Mouse (Mus musculus): ENCODE data around the gene Phlda3. TPM values are rescaled to one million over a fixed set of nuclear protein-coding genes. Genes with fewer than 3 reads are reported as not detected.
A peak's percentile ranks its signal among the peaks of the same experiment; 100 is the strongest.

Gene Phlda3
- polyA plus RNA-seq, 1 experiment from 2014 or later, result 85.6 TPM

DNA sequence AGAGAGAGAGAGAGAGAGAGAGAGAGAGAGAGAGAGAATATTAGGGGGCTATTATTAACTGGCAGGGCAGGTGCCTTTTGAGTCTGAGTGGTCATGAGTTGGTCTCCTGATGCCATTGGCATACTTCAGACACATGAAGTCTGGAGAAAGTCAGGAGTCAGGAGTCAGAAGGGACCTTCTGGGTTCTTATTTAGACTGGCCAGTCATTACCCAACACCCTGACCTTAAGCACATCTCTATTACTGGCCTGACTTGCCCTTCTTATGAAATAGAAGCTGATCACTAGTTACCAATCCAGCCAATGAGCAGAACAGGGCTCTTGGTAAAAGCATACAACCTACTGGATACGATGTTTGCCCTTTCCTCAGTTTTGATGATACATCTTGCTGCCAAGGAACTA is 11.1 kb downstream of the Phlda3 start:
- Histone ChIP-seq H3K4me2 (replicated peaks; ENCODE audit: low read depth, low read length) (no peak overlapping the region), H3K4me3 (ENCODE audit: low read length) (no peak overlapping the region), H3K27me3 (ENCODE audit: control insufficient read depth, insufficient read depth, low read length) (no peaks in the 10 kb centered on the region), H3K27ac (ENCODE audit: low read depth, low read length) (no peak overlapping the region), H3K9ac (ENCODE audit: low read depth, low read length) (no peak overlapping the region), H3K9me3 (ENCODE audit: control insufficient read depth, low read length) (no peaks in the 10 kb centered on the region), H3K4me1 (ENCODE audit: control insufficient read depth, insufficient read depth, low read length) (peaks cover 36% of the 10 kb centered on the region), H3K36me3 (ENCODE audit: control insufficient read depth, insufficient read depth, low read length) (no peaks in the 10 kb centered on the region)
- ATAC-seq (ENCODE audit: low FRiP score, low TSS enrichment), result no peak
- WGBS, result 88% methylated on average over 1 of the region's 1 CpGs

DNA sequence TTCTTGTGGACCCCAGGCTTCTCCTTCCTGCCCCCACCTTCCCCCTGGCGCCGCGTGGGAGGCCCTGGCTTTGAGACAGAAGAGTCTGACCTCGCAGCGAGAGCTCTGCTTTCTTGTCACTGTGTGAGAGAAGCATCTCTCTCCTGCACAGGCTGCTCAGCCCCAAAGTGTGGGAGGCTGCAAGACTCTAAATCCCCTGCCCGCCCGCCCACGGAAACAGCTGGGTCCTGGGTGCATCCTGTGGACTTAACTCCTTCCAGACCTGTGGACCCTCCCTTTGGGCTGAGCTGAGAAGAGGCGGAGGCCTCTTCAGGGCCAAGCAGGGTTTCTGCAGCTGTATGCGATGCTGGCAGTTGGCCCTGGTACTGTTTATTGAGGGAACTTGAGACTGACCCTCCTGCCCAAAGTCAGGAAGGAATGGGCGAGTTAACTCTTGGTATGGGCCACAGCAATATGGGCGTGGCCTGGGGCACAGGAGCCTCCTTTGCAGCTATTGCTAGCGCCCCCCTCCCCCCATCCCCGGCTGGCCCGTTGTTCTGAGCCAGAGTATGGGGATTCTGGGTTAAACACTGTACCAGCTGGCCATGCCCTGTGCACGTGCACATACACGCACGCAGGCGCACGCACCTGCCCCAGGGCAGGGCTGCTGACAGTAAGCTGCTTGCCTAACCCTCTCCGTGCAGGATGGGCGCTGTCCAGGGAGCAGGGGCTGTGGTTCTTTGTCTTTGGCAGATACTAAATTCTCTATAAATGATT is 13.0 kb downstream of the Phlda3 start, which contains the start of gene Tnni1:
Tnni1 (plus strand) TSS at position 655 of the 756 bp plus-strand sequence.
- Histone ChIP-seq H3K4me1 (ENCODE audit: control insufficient read depth, insufficient read depth, low read length) (peaks cover 36% of the 10 kb centered on the region), H3K4me3 (ENCODE audit: low read length) (no peak within 1 kb of the TSS), H3K27ac (ENCODE audit: low read depth, low read length) (peak within 1 kb of the TSS; percentile 79), H3K27me3 (ENCODE audit: control insufficient read depth, insufficient read depth, low read length) (no peaks in the 10 kb centered on the region), H3K9me3 (ENCODE audit: control insufficient read depth, low read length) (no peaks in the 10 kb centered on the region), H3K4me2 (replicated peaks; ENCODE audit: low read depth, low read length) (peak within 1 kb of the TSS; percentile 20), H3K36me3 (ENCODE audit: control insufficient read depth, insufficient read depth, low read length) (no peaks in the 10 kb centered on the region), H3K9ac (ENCODE audit: low read depth, low read length) (peak within 1 kb of the TSS; percentile 32)
- 14% methylated on average over 22 of the region's 22 CpGs for WGBS
- ATAC-seq (ENCODE audit: low FRiP score, low TSS enrichment), result peak; percentile 91

DNA sequence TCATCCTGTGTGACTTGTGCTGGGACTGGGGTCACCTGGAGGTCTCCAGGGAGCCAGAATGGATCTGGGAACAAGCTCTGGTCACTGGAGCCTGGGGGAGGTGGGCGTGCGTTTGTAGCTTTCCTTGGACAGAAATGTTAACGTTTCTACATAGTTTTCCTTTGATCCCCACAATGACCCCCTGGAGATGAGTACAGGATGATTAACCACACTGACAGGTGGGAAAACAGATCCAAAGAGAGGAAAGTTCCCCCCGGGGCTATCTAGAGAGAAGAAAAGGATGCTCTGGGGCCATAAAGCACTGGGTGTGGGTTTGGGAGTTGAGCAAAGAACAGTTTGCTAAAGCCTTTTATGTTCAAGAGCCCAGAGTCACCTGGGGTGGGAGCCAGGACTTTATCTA is 14.7 kb downstream of the Phlda3 start:
- 18% methylated on average over 4 of the region's 4 CpGs for WGBS
- Histone ChIP-seq H3K36me3 (ENCODE audit: control insufficient read depth, insufficient read depth, low read length) (no peaks in the 10 kb centered on the region), H3K27me3 (ENCODE audit: control insufficient read depth, insufficient read depth, low read length) (no peaks in the 10 kb centered on the region), H3K4me3 (ENCODE audit: low read length) (no peak overlapping the region), H3K4me2 (replicated peaks; ENCODE audit: low read depth, low read length) (no peak overlapping the region), H3K9ac (ENCODE audit: low read depth, low read length) (no peak overlapping the region), H3K27ac (ENCODE audit: low read depth, low read length) (0 out of 2 replicates have a peak overlapping the region, but pooled peaks have one; percentile 38), H3K4me1 (ENCODE audit: control insufficient read depth, insufficient read depth, low read length) (peaks cover 36% of the 10 kb centered on the region), H3K9me3 (ENCODE audit: control insufficient read depth, low read length) (no peaks in the 10 kb centered on the region)
- no peak for ATAC-seq (ENCODE audit: low FRiP score, low TSS enrichment)

DNA sequence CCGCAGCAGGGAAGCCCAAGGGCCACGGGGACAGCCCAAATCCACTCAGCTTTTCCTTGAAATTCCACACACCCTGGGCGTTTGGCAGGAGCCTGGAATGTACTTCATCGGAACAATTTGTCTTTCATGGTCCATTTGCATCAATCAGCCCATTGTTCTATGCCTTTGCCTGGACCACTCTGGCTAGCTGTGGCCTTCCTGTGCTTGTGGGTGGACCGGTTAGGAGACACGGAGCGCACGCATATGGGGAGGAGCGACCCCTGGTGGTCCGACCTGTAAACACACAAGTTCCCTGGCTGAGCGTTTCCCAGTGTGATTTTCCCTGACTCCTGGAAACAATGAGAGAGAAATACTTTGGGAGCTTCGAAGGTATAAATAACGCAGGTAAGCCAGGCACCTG is 15.3 kb downstream of the Phlda3 start:
- WGBS, result 9% methylated on average over 13 of the region's 13 CpGs
- Histone ChIP-seq H3K4me1 (ENCODE audit: control insufficient read depth, insufficient read depth, low read length) (peaks cover 32% of the 10 kb centered on the region), H3K4me3 (ENCODE audit: low read length) (no peak overlapping the region), H3K9me3 (ENCODE audit: control insufficient read depth, low read length) (no peaks in the 10 kb centered on the region), H3K27ac (ENCODE audit: low read depth, low read length) (0 out of 2 replicates have a peak overlapping the region, but pooled peaks have one; percentile 38), H3K36me3 (ENCODE audit: control insufficient read depth, insufficient read depth, low read length) (no peaks in the 10 kb centered on the region), H3K9ac (ENCODE audit: low read depth, low read length) (no peak overlapping the region), H3K27me3 (ENCODE audit: control insufficient read depth, insufficient read depth, low read length) (no peaks in the 10 kb centered on the region), H3K4me2 (replicated peaks; ENCODE audit: low read depth, low read length) (no peak overlapping the region)
- no peak for ATAC-seq (ENCODE audit: low FRiP score, low TSS enrichment)

DNA sequence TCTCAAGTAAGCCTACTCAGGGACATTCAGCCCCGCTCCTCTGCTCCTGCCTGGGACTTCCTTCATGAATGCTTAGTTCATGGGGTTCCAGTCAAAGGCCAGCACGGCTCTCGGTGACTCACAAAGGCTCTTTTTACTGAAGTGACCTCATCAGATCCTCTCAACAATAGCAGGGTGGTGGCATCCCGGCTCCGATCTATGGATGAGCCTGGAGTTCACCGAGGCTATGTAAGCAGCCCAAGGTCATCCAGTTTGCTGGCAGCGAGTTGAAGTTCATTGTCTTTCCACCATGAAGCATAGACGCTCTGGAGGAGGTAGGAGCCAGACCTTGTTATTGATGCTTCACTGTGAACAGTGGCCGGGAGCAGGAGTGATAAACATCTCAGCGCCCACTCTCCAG is 16.9 kb downstream of the Phlda3 start:
- Histone ChIP-seq H3K4me2 (replicated peaks; ENCODE audit: low read depth, low read length) (no peak overlapping the region), H3K4me1 (ENCODE audit: control insufficient read depth, insufficient read depth, low read length) (peaks cover 24% of the 10 kb centered on the region), H3K9ac (ENCODE audit: low read depth, low read length) (no peak overlapping the region), H3K36me3 (ENCODE audit: control insufficient read depth, insufficient read depth, low read length) (no peaks in the 10 kb centered on the region), H3K27ac (ENCODE audit: low read depth, low read length) (no peak overlapping the region), H3K9me3 (ENCODE audit: control insufficient read depth, low read length) (no peaks in the 10 kb centered on the region), H3K27me3 (ENCODE audit: control insufficient read depth, insufficient read depth, low read length) (no peaks in the 10 kb centered on the region), H3K4me3 (ENCODE audit: low read length) (no peak overlapping the region)
- no peak for ATAC-seq (ENCODE audit: low FRiP score, low TSS enrichment)
- 56% methylated on average over 10 of the region's 10 CpGs for WGBS

DNA sequence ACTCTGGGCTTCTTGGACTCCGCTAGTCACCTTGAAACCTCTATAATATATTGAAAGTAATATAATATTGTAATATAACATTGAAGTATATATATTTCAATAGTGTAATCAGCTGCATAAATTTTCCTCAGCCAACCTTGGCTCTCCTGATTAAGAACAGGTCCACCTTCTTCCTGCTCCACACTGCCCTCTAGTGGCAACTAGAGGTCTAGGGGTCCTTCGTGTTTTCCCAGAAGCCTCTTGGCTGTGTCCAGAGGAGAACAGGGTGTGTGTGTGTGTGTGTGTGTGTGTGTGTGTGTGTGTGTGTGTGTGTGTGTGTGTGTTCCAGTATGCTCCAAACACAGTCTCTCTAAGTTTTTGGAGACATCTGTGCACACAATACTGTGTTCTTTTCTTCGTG is 21.9 kb downstream of the Phlda3 start:
- Histone ChIP-seq H3K9ac (ENCODE audit: low read depth, low read length) (no peak overlapping the region), H3K27me3 (ENCODE audit: control insufficient read depth, insufficient read depth, low read length) (no peaks in the 10 kb centered on the region), H3K4me3 (ENCODE audit: low read length) (no peak overlapping the region), H3K4me1 (ENCODE audit: control insufficient read depth, insufficient read depth, low read length) (no peaks in the 10 kb centered on the region; the same call in 1 of the 2 replicates), H3K4me2 (replicated peaks; ENCODE audit: low read depth, low read length) (no peak overlapping the region), H3K36me3 (ENCODE audit: control insufficient read depth, insufficient read depth, low read length) (no peaks in the 10 kb centered on the region), H3K9me3 (ENCODE audit: control insufficient read depth, low read length) (no peaks in the 10 kb centered on the region), H3K27ac (ENCODE audit: low read depth, low read length) (no peak overlapping the region)
- WGBS, result 54% methylated on average over 3 of the region's 3 CpGs
- peak; percentile 22; the same call in 1 of the 2 replicates for ATAC-seq (ENCODE audit: low FRiP score, low TSS enrichment)

DNA sequence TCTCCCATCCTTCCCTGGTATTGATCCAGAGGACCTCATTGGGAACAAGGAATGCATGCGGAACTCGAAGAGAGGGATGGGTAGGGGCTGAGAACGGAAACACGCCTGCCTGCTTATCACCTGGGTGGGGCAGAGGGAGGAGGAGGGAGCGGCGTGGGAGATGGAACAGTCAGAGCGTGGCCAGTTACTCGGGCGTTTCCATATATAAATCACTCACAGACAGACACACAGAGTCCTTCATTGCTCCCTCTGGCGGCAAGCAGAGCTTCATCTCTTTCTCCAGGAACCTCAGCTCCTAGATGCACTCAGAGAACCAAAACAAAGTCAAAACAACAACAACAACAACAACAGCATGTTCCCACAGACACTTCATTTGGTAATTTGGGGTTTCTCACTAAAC is 22.8 kb downstream of the Phlda3 start:
- 0 out of 2 replicates have a peak overlapping the region, but pooled peaks have one; percentile 15 for H3K4me2 ChIP-seq (replicated peaks; ENCODE audit: low read depth, low read length)
- peaks cover 6% of the 10 kb centered on the region for H3K4me1 ChIP-seq (ENCODE audit: control insufficient read depth, insufficient read depth, low read length)
- H3K27me3 ChIP-seq (ENCODE audit: control insufficient read depth, insufficient read depth, low read length), result no peaks in the 10 kb centered on the region
- H3K9ac ChIP-seq (ENCODE audit: low read depth, low read length), result no peak overlapping the region
- peak overlapping the region; percentile 13; the same call in 1 of the 2 replicates for H3K27ac ChIP-seq (ENCODE audit: low read depth, low read length)
- ATAC-seq (ENCODE audit: low FRiP score, low TSS enrichment), result peak; percentile 68
- no peaks in the 10 kb centered on the region for H3K9me3 ChIP-seq (ENCODE audit: control insufficient read depth, low read length)
- no peaks in the 10 kb centered on the region for H3K36me3 ChIP-seq (ENCODE audit: control insufficient read depth, insufficient read depth, low read length)
- WGBS, result 4% methylated on average over 10 of the region's 10 CpGs
- H3K4me3 ChIP-seq (ENCODE audit: low read length), result no peak overlapping the region

DNA sequence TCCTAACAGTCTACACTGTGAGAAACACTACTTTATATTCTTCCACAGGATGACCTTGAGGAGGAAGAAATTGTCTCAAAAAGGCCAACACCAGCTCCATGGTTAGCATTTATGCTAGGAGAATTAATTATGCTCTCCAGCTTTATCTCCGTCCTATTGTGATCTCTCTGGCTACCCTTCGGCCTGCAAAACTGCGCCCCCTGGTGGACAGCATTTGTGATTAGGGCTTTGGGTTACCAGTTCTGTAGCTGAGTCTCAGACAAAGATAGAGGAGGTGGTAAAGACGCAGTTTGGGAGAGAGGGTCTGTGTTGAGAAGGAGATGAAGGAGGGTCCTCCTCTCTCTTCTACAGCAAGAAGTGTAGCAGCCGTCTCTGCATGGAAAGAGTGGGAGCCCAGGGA is 23.9 kb downstream of the Phlda3 start:
- no peak overlapping the region for H3K4me3 ChIP-seq (ENCODE audit: low read length)
- H3K4me2 ChIP-seq (replicated peaks; ENCODE audit: low read depth, low read length), result no peak overlapping the region
- H3K36me3 ChIP-seq (ENCODE audit: control insufficient read depth, insufficient read depth, low read length), result no peaks in the 10 kb centered on the region
- no peaks in the 10 kb centered on the region for H3K9me3 ChIP-seq (ENCODE audit: control insufficient read depth, low read length)
- ATAC-seq (ENCODE audit: low FRiP score, low TSS enrichment), result no peak
- H3K27me3 ChIP-seq (ENCODE audit: control insufficient read depth, insufficient read depth, low read length), result no peaks in the 10 kb centered on the region
- peaks cover 16% of the 10 kb centered on the region for H3K4me1 ChIP-seq (ENCODE audit: control insufficient read depth, insufficient read depth, low read length)
- no peak overlapping the region for H3K27ac ChIP-seq (ENCODE audit: low read depth, low read length)
- WGBS, result 8% methylated on average over 5 of the region's 5 CpGs
- H3K9ac ChIP-seq (ENCODE audit: low read depth, low read length), result no peak overlapping the region

DNA sequence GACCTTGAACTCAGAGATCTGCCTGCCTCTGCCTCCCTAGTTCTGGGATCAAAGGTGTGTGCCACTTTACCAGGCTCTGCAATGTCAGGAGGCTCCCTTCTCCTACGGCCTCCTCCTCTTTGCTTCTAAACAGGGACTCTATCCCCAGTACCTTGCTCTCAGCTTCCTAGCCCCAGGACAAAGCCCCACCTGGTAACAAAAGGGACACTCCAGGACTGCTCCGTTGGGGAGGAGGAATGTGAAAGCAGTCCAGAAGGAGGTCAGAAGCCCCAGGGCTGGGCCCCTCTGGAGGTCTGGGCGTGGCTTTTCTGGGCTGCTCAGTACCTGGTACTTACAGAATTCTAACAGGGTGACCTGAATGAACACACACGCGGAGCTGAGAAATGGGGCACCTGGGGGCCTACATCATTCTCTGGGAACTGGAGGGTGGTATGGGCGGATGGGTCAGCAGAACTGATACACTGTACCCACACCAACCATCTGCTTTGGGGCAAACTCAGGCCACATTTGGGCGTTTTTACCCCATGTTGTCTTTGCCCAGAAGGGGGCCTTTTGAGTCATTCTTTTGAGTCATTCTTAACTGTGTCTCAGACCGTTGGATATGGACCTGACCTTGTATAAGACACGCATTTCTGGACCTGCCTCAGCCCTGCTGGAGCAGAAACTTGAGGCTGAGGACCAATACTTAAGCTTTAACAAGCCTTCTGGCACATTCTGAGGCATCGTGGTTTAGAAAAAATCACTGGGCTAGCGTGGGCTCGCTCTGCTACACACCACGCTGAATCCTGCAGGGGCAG is 26.4 kb downstream of the Phlda3 start:
- ATAC-seq (ENCODE audit: low FRiP score, low TSS enrichment), result no peak
- Histone ChIP-seq H3K27ac (ENCODE audit: low read depth, low read length) (peak overlapping the region; percentile 79; the same call in 1 of the 2 replicates), H3K9me3 (ENCODE audit: control insufficient read depth, low read length) (no peaks in the 10 kb centered on the region), H3K9ac (ENCODE audit: low read depth, low read length) (no peak overlapping the region), H3K4me3 (ENCODE audit: low read length) (no peak overlapping the region), H3K4me1 (ENCODE audit: control insufficient read depth, insufficient read depth, low read length) (peaks cover 22% of the 10 kb centered on the region), H3K36me3 (ENCODE audit: control insufficient read depth, insufficient read depth, low read length) (no peaks in the 10 kb centered on the region), H3K27me3 (ENCODE audit: control insufficient read depth, insufficient read depth, low read length) (no peaks in the 10 kb centered on the region), H3K4me2 (replicated peaks; ENCODE audit: low read depth, low read length) (no peak overlapping the region)
- 70% methylated on average over 13 of the region's 13 CpGs for WGBS
